Mouse (Mus musculus) hematopoietic stem cell, adult 5-6 weeks (primary cell): ENCODE measurements at regions not wholly inside any gene's neighbourhood (a gene's known extent, or its start where the extent isn't known, plus 50 kb on each side); places are given as distances from the start of the nearest gene placed in this dataset.

ENCODE experiments used
- ATAC-seq, 2 experiments: fragments of 125-278 bp in 1 of 2; replicated peaks in 1 of 2; 2 replicates each; pipeline ENCODE4 v1.8.0; 2016 to 2017; ENCODE audit warnings: inconsistent platforms in 2 of 2, mild to moderate bottlenecking in 2 of 2, moderate number of reproducible peaks in 2 of 2, low read depth in 1 of 2, moderate TSS enrichment in 1 of 2; ENCODE audit not compliant: low FRiP score in 2 of 2, poor library complexity in 2 of 2, severe bottlenecking in 2 of 2, insufficient read depth in 1 of 2, low TSS enrichment in 1 of 2

GRCm38 (mm10) chr16:25042669-25043440, 243.8 kb upstream of the Tprg start:
- ATAC-seq: no peak

GRCm38 (mm10) chr16:25044637-25045036, 242.0 kb upstream of the Tprg start:
- ATAC-seq: no peak

GRCm38 (mm10) chr16:25047726-25048125, 238.9 kb upstream of the Tprg start:
- no peak for ATAC-seq

- ATAC-seq: no peak
Measured at GRCm38 (mm10) chr16:25049928-25050510, 236.6 kb upstream of the Tprg start.

- ATAC-seq: no peak
Measured at GRCm38 (mm10) chr16:25051044-25051443, 235.6 kb upstream of the Tprg start.

GRCm38 (mm10) chr16:25052428-25052827, 234.2 kb upstream of the Tprg start:
- ATAC-seq: peak in 1 of 2 experiments; percentile 2; a peak in 1 of 4 replicates

- peak; percentile 97 for ATAC-seq
Measured at GRCm38 (mm10) chr16:25052917-25053343, 233.7 kb upstream of the Tprg start.

- no peak for ATAC-seq
Measured at GRCm38 (mm10) chr16:25054304-25054703, 232.3 kb upstream of the Tprg start.

GRCm38 (mm10) chr16:25055376-25055775, 231.2 kb upstream of the Tprg start:
- ATAC-seq: no peak

GRCm38 (mm10) chr16:25058051-25058747, 228.4 kb upstream of the Tprg start:
- ATAC-seq: no peak

- ATAC-seq: peak; percentile 80 to 90
Measured at GRCm38 (mm10) chr16:25058812-25059501, 227.7 kb upstream of the Tprg start.

GRCm38 (mm10) chr16:25059504-25059992, 227.1 kb upstream of the Tprg start:
- ATAC-seq: peak; percentile 2 to 39; a peak in 1 of 4 replicates

GRCm38 (mm10) chr16:25060266-25060665, 226.4 kb upstream of the Tprg start:
- ATAC-seq: no peak

GRCm38 (mm10) chr16:25061631-25062030, 225.0 kb upstream of the Tprg start:
- ATAC-seq: no peak

- ATAC-seq: no peak
Measured at GRCm38 (mm10) chr16:25063981-25064380, 222.6 kb upstream of the Tprg start.

- ATAC-seq: peak; percentile 62 to 68; a peak in 1 of 4 replicates
Measured at GRCm38 (mm10) chr16:25064538-25064937, 222.1 kb upstream of the Tprg start.

GRCm38 (mm10) chr16:25066822-25067221, 219.8 kb upstream of the Tprg start:
- no peak for ATAC-seq
